Mouse (Mus musculus): Measurements from ENCODE around the gene Metap2.
A peak's percentile ranks its signal among the peaks of the same experiment; 100 is the strongest.

Metap2 gene

DNA sequence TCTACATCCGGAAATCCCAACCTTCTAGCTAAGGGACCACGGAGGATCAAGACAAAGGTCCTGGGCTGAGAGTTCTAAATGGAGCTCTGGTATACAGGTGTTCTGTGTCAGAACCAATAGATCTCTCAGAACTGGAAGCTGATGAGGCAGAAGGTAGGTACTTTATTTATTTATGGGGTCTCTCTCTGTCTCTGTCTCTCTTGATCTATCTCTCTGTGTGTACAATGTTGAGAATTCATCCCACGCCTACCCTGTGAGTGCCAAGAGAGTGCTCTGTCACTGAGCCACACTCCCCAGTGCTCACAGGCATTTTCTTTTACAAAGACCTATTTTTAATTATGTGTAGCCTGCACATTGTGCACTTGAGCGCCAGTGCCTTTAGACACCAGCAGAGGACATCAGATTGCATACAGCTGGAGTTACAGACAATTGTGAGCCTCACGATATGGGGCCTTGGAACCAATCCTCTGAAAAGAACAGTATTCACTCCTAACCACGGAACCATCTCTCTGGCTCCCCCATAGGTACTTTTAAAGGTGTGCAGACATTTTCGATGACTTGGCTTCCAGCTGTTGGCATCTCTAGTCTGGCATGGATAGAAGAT lies at the start of gene Metap2:
Gene Metap2 (minus strand): TSS at position 51 of the 604 bp plus-strand sequence.
- no peak for DNase-seq (ENCODE audit: low spot score)

DNA sequence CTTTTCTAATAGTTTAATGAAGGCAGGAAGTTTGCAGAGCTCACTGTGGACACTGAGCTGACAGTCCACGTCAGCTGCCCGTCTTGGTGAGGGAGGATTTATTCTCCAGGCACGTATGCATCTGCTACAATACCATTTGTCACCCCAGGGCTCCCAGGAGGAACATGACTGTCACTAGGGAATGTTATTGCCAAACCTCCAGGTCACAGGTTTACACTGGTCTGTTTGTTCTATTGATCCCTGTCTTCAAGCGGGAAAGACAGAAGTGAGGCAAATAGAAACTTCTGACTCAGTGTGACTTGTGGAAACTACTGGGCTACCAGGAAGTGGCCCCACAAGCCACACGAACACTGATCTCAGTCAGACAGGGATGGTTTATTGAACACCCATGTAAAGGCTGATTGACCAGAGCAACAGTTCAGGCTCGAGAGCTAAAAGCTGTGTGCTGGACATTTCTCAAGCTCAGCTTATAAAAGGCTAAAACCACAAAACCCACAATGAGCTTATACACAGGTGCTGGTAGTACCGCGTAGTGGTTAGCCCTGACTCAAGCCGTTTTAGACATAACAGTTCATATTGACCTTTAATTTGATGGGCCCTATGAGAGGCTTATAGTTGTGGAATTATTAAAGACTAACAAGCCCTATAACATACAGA lies 49.1 kb upstream of the Metap2 start:
- DNase-seq (ENCODE audit: low spot score) = peak; percentile 18

DNA sequence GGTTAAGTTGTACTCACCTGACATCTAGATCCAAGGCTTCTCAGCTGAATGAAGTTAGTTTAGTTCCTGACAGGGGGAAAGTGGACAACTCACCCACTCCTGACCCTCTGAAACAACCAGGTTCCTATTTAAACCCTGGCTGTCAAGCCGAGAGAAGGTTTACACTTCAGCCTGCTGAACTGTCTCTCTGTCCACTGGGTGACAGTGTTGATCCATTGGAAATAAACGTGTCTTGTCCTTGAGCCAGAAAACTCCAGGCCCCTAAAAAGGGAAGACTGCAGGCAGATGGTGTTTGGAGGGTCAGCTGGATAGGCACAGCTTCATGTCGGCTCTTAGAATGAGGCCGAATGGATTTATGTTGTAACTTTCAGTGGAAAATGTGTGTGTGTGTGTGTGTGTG lies 48.5 kb upstream of the Metap2 start:
- DNase-seq (ENCODE audit: low spot score) = peak; percentile 63

DNA sequence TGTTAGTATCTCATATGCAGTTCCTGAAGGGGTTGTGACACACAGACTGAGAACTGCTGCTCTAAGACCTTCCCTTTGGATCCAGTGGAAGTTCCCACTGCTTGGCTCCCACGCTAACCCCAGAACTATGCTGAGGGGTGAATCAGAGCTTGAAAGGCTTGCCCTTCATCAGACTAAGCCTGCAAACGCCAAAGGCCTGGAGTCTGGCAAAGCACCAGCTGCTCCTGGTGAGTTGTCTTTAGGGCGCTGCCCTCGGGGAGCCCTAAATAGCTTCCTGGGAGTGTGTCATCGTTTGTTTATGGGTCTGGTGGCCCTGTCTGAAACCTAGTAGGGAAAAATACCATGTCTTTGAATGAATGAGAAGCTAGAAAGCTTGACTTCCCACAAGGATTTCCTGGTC lies 47.3 kb upstream of the Metap2 start:
- no peak for DNase-seq (ENCODE audit: low spot score)

DNA sequence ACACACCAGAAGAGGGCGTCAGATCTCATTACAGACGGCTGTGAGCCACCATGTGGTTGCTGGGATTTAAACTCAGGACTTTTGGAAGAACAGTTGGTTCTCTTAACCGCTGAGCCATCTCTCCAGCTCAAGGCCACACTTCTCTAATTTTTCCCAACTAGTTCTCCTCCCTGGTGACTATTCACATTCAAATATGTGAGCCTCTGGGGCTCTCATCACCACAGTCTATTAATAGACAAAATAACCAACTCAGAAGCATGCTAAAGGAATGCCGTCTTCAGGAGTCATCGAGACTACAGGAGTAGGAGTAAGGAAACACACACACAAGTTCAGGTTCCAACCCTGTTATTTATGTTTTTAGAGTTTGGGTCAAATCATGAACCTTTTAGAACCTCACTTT lies 43.4 kb upstream of the Metap2 start:
- DNase-seq (ENCODE audit: low spot score) = no peak

DNA sequence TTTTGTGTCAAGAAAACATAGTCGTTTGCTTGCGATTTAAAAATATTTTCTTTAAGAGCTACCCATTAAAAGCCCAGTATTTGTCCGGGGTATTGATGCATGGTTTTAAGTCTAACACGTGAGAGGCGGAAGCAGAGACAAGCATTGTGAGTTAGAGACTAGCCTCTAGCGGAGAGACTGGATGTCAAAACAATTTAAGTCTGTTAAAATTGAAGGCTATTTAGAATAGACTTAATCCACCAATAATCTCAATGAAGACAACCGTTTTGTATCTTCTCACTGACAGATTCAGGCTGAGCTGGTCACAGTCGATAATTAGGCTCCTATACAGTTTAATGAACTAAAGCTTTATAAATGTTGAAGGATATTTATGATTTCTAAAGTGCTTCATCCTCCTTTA lies 42.8 kb upstream of the Metap2 start:
- DNase-seq (ENCODE audit: low spot score) = no peak

DNA sequence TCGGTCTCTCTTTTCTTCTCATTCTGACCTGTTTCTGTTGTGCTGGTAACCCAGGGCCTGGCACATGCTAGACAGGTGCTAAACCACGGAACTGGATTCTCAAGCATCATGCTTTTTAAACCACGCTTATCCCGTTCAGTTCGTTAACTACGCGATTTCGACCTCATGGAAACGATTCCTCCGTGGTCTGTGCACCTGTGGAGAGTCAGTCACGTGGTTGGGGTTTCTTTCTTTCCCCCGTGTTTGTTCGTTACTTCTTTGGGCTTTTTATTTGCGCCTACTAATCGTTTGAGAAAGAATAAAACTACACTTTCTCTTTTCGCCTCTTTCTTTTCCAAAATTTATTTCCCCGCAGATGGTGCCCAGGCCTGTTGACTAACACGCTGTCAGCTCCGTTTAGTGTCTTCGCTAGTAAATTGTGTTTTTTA lies 42.0 kb upstream of the Metap2 start:
- no peak for DNase-seq (ENCODE audit: low spot score)

DNA sequence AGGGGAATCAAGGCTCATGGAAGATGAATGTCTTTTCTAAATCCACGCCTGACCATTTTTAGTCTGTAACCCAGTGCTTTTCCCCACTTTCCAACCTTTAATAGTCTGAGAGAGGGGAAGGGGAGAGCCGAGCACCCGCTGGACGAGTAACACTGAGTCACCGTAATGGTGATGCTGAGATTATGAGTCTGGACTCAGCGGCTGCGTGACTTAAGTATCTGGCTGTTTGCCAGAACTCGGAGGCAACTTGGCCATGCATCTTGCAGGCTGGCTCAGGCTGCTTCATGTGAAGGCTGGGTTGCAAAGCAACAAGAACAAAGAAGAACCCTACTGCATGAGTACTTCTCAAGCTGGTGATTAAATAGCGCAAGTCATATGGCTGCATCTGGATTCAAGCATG lies 37.1 kb upstream of the Metap2 start:
- DNase-seq (ENCODE audit: low spot score) = no peak

DNA sequence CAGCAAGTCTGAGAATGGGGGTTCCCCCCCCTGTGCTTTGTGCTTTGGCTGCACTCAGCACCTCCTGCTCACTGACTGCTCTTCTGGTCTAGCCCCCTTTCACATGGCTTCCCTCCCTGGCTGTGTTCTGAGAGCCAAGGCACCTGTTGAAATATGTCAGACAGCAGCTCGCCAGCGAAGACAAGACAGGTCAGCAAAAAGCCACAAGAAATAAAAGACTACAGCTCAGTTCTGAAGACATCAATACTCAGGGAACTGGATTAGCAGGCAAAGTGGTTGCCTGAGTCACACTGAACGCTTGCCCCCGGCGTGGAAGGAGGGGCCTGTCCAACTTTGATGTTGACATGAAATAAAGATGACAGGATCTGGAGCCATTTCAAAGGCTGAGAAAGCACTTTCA lies 36.0 kb upstream of the Metap2 start:
- no peak for DNase-seq (ENCODE audit: low spot score)

DNA sequence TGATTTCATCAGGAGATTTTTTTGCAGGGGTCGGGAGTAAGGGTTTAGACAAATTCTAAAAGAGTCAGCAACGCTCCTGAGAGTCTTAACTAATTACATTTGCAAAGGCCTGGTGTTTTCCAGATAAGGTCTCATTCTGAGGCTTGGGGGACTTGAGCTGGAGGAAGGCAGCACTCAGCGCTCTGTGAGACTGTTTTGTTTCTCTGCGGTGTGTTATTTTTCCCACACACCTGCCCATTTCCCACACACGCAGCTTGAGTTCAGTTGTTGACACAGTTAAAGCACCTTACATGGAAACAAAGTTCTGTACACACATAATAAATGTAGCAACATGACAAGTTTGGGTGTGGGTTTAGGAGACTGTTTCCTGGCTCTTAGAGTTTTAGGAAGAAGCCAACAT lies 35.1 kb upstream of the Metap2 start:
- DNase-seq (ENCODE audit: low spot score) = no peak

DNA sequence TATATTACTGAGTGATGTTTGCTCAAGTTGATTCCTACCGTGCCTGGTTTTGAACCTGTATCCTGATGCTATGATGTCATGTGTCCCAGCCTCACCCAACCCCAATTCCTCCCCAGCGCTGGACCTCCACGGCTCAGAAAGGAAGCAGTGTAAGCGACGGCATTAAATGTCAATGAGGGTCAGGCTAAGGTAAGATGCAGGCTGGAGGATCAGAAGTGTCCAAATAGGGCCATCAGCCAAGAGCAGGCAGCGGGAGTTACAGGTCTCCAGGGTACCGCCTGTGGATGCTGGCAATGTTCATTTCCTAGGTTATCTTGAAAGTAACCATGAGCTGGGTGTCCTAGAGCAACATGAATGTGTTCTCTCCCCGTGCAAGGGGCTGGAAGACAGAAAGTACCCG lies 34.5 kb upstream of the Metap2 start:
- no peak for DNase-seq (ENCODE audit: low spot score)

DNA sequence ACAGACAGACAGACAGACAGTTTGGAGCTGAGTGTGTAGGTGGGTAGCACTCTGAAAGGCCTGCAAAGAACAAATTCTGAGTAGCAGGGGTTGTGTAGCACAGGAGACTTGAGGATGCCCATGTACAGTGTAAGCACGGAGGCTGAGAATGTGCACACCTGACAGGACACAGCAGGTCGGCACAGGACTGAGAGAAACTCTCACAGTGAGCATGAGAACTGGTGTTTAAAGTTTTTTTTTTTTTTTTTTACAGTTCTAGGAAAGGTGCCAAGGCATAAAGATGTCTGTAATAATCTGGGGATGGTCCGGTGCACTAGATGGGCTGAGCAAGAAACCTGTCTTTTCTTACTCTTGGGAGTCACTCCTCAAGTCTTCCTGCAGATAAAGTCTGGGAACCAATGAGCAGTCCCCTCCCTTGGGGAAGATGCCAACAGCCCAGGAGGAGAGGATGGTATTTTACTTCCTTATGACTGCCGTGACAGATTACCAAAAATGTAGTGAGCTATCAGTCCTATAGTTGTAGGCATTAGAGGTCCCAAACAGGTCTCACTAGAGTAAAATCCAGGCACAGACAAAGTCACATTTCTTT lies 33.4 kb upstream of the Metap2 start:
- no peak for DNase-seq (ENCODE audit: low spot score)

DNA sequence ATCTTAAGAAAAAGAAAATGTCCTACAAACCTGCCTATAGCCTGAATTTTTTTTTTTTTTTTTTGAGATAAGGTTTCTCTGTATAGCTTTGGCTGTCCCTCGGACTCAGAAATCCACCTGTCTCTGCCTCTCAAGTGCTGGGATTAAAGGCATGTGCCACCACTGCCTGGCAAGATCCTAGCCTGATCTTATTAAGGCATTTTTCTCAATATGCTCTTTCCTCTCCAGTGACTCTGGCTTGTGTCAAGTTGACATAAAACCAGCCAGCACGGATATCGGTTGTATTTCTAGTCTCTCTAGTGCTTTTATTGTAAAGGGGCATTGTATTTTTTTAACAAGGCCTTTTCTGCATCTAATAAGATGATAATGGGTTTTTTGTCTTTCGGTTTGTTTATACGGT lies 27.8 kb upstream of the Metap2 start:
- DNase-seq (ENCODE audit: low spot score) = no peak

DNA sequence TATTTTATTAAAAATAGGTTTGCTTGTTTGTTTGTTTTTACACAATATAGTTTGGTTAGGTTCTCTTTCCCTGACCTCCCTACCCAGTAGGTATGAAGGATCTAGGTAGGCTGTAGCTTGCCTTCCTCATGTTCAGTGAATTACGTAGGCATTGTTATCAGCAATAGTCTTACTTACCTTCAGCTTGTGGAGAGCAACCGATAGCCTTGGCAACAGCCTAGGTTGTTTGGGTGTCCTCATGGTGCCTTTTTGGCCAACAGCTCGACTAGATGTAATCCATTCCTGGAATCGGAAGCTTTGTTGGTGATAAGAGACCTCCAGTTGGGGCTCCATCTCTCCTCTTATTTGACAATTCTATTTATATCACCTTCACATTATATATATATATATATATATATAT lies 24.3 kb upstream of the Metap2 start:
- DNase-seq (ENCODE audit: low spot score) = no peak

DNA sequence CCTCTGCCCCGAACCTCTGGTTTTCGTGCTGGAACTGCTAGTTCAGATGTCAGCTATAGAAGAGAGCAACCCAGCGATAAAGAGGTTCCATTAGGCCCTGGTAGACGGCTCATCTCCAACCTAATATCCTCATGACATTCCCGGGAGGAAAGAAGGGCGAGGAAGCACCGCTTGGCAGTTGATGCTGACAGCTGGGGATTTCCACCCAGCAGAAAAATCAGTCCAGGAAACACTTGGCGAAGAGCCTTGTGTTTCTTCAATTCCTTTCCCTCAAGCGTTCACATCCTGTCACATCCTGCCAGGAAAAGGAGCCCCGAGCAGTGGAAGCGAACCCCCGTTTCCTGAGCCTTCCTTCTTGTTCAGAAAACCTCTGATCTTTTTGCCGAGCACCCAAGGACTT lies 22.3 kb upstream of the Metap2 start:
- no peak for DNase-seq (ENCODE audit: low spot score)

DNA sequence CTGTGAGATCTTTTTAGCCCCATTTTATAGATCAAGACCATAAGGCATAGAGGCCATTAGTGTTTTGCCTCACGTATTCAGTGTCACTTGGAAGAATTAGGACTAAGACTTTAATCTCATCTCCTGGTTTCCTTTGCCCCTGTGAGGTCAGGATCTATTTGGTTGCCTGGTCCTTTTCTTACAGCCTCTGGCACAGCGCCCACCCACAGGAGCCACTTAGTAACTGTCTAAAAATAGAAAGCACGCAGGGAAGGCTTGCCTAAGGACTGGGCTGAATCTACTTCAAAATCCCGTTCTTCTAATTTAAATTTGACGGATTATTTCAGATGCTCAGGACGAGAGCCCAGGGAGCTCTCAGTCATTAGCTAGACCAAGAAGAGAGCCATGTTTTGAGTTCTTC lies 21.8 kb upstream of the Metap2 start:
- no peak for DNase-seq (ENCODE audit: low spot score)

DNA sequence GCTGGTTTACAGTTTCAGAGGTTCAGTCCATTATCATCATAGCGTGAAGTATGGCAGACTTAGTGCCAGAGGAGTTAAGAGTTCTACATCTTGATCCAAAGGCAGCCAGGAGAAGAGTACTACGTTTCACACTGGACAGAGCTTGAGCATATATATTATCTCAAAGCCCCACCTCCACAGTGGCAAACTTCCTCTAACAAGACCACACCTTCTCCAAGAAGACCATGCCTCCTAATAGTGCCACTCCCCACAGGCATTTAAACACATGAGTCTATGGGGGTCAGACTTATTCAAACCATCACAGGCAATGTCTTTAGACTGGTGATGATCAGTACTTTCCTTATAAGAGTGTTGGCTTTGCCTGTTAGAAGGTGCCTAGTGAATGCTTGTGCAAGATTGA lies 21.2 kb upstream of the Metap2 start:
- DNase-seq (ENCODE audit: low spot score) = no peak

DNA sequence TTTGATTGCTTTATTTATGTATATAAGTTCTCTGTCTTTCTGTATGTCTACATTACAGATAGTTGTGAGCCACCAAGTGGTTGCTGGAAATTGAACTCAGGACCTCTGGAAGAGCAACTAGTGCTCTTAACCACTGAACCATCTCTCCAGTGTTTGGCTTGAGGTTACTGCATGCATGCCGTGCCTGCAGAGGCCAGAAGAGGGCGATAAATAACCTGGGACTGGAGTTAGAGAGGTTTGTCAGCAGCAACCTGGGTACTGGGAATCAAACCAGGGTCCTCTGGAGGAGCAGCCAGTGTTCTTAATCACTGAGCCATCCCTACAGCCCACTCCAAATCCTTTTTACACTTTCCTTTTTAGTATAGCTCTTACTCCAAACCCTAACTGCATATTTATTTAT lies 19.9 kb upstream of the Metap2 start:
- no peak for DNase-seq (ENCODE audit: low spot score)

DNA sequence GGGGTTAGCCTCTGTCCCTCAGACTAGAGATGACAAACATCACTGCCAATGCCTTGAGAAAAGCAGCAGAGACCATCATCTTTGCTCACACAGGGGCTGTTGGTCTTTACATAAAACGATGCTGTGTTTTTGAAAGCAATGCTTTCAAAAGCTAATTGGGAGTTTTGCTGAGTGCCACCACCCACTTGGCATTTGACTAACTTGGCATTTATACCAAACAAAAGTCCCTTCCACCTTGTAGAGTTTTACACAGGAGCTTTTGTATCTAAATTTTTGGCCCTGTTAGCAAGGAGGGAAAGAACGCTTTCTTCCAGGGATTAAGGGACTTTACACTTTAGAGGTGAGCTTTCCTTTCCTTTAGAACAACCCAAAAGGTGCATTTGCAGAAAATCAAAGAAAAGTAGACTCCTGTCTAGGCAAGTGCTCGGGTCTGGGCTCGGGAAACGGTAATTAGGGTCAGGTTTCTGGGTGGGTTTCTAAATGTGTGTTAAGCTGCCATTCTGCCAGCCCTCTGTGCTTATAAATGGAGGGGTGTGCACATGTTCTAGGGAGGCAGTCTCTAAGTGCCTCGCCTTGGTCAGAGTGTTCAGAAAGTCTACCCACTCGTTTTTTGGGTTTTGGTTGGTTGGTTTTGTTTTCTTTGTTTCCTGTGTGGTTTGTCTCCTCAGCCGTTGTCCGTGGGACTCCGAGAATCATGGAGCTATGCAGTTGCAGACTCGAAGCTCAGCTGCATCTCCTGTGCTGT lies 18.8 kb upstream of the Metap2 start:
- DNase-seq (ENCODE audit: low spot score) = no peak

DNA sequence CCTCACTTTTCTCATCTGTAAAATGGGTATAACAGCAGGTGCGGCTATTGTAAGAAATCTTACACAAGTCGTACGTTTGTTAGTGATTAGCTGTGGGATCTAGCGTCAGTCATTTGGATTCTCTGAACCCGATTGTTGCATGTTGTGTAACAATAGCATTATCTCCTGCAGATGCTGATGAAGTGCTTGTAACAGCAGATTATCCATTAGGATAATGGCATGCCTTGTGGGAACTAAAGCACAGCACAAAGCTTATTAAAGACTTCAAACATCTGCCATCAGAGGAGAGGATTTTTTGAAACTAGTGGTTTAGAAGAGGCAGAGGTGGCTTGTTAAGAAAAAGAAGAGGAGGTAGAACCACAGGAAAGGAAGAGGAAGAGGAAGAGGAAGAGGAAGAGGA lies 16.6 kb upstream of the Metap2 start:
- DNase-seq (ENCODE audit: low spot score) = no peak

DNA sequence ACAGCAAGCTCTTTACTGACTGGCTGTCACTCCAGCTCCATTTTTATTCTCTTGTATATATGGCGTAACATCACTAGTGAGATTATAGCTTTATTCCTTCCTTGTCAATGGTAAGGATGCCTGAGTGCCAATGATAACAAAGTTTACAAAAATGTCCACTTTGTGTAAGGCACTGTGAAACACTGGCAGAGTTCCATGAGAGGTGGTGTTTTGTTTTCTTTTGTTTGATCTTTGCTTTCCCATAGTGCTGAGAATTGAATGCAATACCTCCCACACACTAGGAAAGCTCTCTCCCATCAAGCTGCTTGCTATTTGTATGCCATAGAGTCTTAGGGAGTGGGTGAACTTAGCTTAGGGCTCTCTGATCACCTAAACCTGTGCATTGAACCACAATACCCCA lies 16.0 kb upstream of the Metap2 start:
- DNase-seq (ENCODE audit: low spot score) = no peak

DNA sequence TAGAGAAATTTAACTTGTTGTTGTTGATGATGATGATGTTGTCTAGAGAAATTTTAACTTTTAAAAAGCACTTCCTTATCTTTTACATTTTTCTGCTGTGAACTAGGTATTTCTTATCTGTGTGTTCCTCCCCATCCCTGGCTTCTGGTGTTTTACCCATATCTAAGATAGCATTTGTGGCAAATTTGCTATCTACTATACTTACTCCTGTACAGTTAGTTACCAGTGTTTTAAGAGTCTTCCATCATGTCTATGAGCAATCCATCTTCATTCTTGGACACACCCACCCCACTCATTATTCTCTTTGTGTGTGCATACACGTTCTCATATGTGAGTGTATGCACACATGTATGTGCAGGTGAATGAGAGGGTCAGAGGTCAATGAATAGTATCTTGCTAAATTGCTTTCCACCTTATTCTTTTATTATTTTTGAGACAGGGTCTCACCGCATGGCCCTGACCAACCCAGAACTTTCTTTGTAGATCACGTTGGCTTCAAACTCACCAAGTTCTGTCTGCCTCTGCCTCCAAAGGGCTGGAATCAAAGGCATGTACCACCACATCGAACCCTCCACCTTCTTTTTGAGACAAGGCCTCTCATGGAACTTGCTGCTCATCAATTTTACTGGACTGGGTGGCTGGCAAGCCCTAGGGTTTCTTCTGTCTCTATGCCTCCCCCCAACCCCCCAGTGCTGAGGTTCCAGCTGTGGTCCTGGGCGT lies 15.4 kb upstream of the Metap2 start:
- DNase-seq (ENCODE audit: low spot score) = no peak

DNA sequence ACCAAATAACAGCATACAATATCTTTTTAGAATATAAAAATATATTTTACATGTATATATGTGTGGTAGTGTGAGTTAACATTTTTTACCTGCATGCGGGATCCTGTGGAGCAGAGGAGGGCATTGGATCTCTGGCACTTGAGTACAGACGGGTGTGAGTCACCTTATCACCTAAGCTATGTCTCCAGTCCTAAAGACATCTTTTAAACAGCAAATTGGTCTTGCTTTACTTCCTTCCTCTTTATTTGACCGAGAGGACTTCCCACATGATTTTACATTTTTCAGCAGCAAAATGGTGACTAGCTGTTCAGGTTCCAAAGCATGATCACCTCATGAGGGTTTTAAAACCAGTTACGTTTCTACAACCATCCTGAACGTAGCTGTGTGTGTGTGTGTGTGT lies 14.4 kb upstream of the Metap2 start:
- DNase-seq (ENCODE audit: low spot score) = no peak

Measured in embryo, embryonic 10.5 days (tissue).